Mouse (Mus musculus) heart, embryonic 10.5 days (tissue): ENCODE data around the gene Crcp. TPM values are rescaled to one million over a fixed set of nuclear protein-coding genes. Genes with fewer than 3 reads are reported as not detected.

Experiments used
- DNase-seq: peaks from one replicate; pipeline ENCODE4 v3.0.0-alpha.2; 2017; ENCODE audit warnings: low spot score
- H3K27ac ChIP-seq: fragments of 300-500 bp; sonication (generic); 2 replicates; pipeline ENCODE4 v1.5.1; 2016; ENCODE audit warnings: mild to moderate bottlenecking
- H3K27me3 ChIP-seq: fragments of 300-500 bp; sonication (generic); 2 replicates; pipeline ENCODE4 v1.6.1; 2016; ENCODE audit warnings: mild to moderate bottlenecking; ENCODE audit not compliant: poor library complexity, insufficient read depth, severe bottlenecking
- H3K36me3 ChIP-seq: fragments of 300-500 bp; sonication (generic); 2 replicates; pipeline ENCODE4 v1.6.1; 2016; ENCODE audit warnings: mild to moderate bottlenecking, moderate library complexity
- H3K4me1 ChIP-seq: fragments of 300-500 bp; sonication (generic); 2 replicates; pipeline ENCODE4 v1.6.1; 2016; ENCODE audit warnings: mild to moderate bottlenecking
- H3K4me3 ChIP-seq: fragments of 300-500 bp; sonication (generic); 2 replicates; pipeline ENCODE4 v1.5.1; 2016; ENCODE audit warnings: mild to moderate bottlenecking, moderate library complexity
- H3K9me3 ChIP-seq: fragments of 300-500 bp; sonication (generic); 2 replicates; pipeline ENCODE4 v1.6.1; 2016; ENCODE audit warnings: mild to moderate bottlenecking, moderate library complexity
- WGBS: fragments of 180-500 bp; shearing (Covaris S2); methylation state at CpG from one replicate; pipeline ENCODE4 v1.1.7; 2016; 5-methylcytosine and 5-hydroxymethylcytosine counted together
- polyA plus RNA-seq: library from polyadenylated mRNA; unstranded; fragments of >200 nt; fragmentation: Nextera tagmentation; extraction: Ambion mirVana; gene quantifications from 2 replicates; pipeline ENCODE4 v1.2.1, GENCODE M21; 2016

Gene Crcp
- polyA plus RNA-seq, 1 experiment from 2014 or later, result 39.9 TPM

GRCm38 (mm10) chr5:130007344-130007743 is 21.7 kb upstream of the Crcp start:
- Histone ChIP-seq H3K4me3 (no peak overlapping the region), H3K27ac (no peak overlapping the region), H3K27me3 (no peaks in the 10 kb centered on the region), H3K36me3 (peaks cover 21% of the 10 kb centered on the region), H3K4me1 (peaks cover 9% of the 10 kb centered on the region), H3K9me3 (peaks cover 11% of the 10 kb centered on the region)
- DNase-seq, result no peak
- 89% methylated on average over 1 of the region's 1 CpGs for whole genome bisulfite sequencing

GRCm38 (mm10) chr5:130008034-130008590 is 21.0 kb upstream of the Crcp start:
- peaks cover 11% of the 10 kb centered on the region for H3K9me3 ChIP-seq
- DNase-seq, result no peak
- H3K36me3 ChIP-seq, result peaks cover 28% of the 10 kb centered on the region
- H3K27ac ChIP-seq, result no peak overlapping the region
- peaks cover 2% of the 10 kb centered on the region for H3K4me1 ChIP-seq
- H3K27me3 ChIP-seq, result no peaks in the 10 kb centered on the region
- H3K4me3 ChIP-seq, result no peak overlapping the region
- 73% methylated on average over 6 of the region's 6 CpGs for WGBS

- Histone ChIP-seq H3K9me3 (peaks cover 11% of the 10 kb centered on the region), H3K4me1 (no peaks in the 10 kb centered on the region), H3K4me3 (no peak overlapping the region), H3K27me3 (no peaks in the 10 kb centered on the region), H3K36me3 (peaks cover 32% of the 10 kb centered on the region), H3K27ac (no peak overlapping the region)
- WGBS, result 85% methylated on average over 4 of the region's 4 CpGs
- no peak for DNase-seq
Observed at GRCm38 (mm10) chr5:130009784-130010183, 19.3 kb upstream of the Crcp start.

- 88% methylated on average over 5 of the region's 5 CpGs for WGBS
- H3K9me3 ChIP-seq, result peaks cover 11% of the 10 kb centered on the region
- no peak for DNase-seq
- no peak overlapping the region for H3K4me3 ChIP-seq
- no peak overlapping the region for H3K27ac ChIP-seq
- no peaks in the 10 kb centered on the region for H3K4me1 ChIP-seq
- no peaks in the 10 kb centered on the region for H3K27me3 ChIP-seq
- H3K36me3 ChIP-seq, result peaks cover 44% of the 10 kb centered on the region
Observed at GRCm38 (mm10) chr5:130010961-130011360, 18.1 kb upstream of the Crcp start.

- peaks cover 9% of the 10 kb centered on the region for H3K4me1 ChIP-seq
- H3K27ac ChIP-seq, result no peak overlapping the region
- peaks cover 11% of the 10 kb centered on the region for H3K9me3 ChIP-seq
- no peak for DNase-seq
- H3K4me3 ChIP-seq, result no peak overlapping the region
- no peaks in the 10 kb centered on the region for H3K27me3 ChIP-seq
- H3K36me3 ChIP-seq, result peaks cover 58% of the 10 kb centered on the region
- WGBS, result 95% methylated on average over 3 of the region's 3 CpGs
Observed at GRCm38 (mm10) chr5:130015104-130015503, 14.0 kb upstream of the Crcp start.

GRCm38 (mm10) chr5:130019461-130019860 is 9.6 kb upstream of the Crcp start:
- Histone ChIP-seq H3K27me3 (no peaks in the 10 kb centered on the region), H3K9me3 (no peaks in the 10 kb centered on the region), H3K4me3 (no peak overlapping the region), H3K27ac (no peak overlapping the region; the same call in 1 of the 2 replicates), H3K4me1 (peaks cover 28% of the 10 kb centered on the region), H3K36me3 (peaks cover 29% of the 10 kb centered on the region)
- DNase-seq, result no peak
- 47% methylated on average over 8 of the region's 8 CpGs for WGBS

- peaks cover 10% of the 10 kb centered on the region for H3K36me3 ChIP-seq
- no peak for DNase-seq
- 56% methylated on average over 5 of the region's 5 CpGs for WGBS
- H3K27me3 ChIP-seq, result no peaks in the 10 kb centered on the region
- H3K4me3 ChIP-seq, result no peak overlapping the region
- peaks cover 29% of the 10 kb centered on the region for H3K4me1 ChIP-seq
- no peaks in the 10 kb centered on the region for H3K9me3 ChIP-seq
- H3K27ac ChIP-seq, result peak overlapping the region; percentile 47
Observed at GRCm38 (mm10) chr5:130021361-130021966, 7.6 kb upstream of the Crcp start.

- Histone ChIP-seq H3K4me1 (peaks cover 29% of the 10 kb centered on the region), H3K27me3 (no peaks in the 10 kb centered on the region), H3K9me3 (no peaks in the 10 kb centered on the region), H3K4me3 (no peak overlapping the region), H3K36me3 (peaks cover 10% of the 10 kb centered on the region), H3K27ac (no peak overlapping the region)
- 80% methylated on average over 7 of the region's 7 CpGs for WGBS
- DNase-seq, result no peak
Observed at GRCm38 (mm10) chr5:130022366-130022765, 6.7 kb upstream of the Crcp start.

- Histone ChIP-seq H3K4me3 (peak overlapping the region; percentile 75), H3K27me3 (no peaks in the 10 kb centered on the region), H3K27ac (no peak overlapping the region), H3K36me3 (peaks cover 2% of the 10 kb centered on the region; the same call in 1 of the 2 replicates), H3K4me1 (peaks cover 29% of the 10 kb centered on the region), H3K9me3 (no peaks in the 10 kb centered on the region)
- no peak for DNase-seq
- WGBS, result 41% methylated on average over 12 of the region's 12 CpGs
Observed at GRCm38 (mm10) chr5:130023067-130023766, 5.9 kb upstream of the Crcp start.

GRCm38 (mm10) chr5:130023767-130024539 is 5.1 kb upstream of the Crcp start:
- Histone ChIP-seq H3K27ac (peak overlapping the region; percentile 82), H3K9me3 (no peaks in the 10 kb centered on the region), H3K4me3 (peak overlapping the region; percentile 75), H3K4me1 (peaks cover 29% of the 10 kb centered on the region), H3K36me3 (no peaks in the 10 kb centered on the region), H3K27me3 (no peaks in the 10 kb centered on the region)
- DNase-seq, result peak; percentile 94
- under 1% methylated on average over 32 of the region's 32 CpGs for WGBS

- H3K4me1 ChIP-seq, result peaks cover 14% of the 10 kb centered on the region
- no peak for DNase-seq
- WGBS, result 65% methylated on average over 5 of the region's 5 CpGs
- no peak overlapping the region for H3K27ac ChIP-seq
- H3K4me3 ChIP-seq, result no peak overlapping the region
- no peaks in the 10 kb centered on the region for H3K36me3 ChIP-seq
- no peaks in the 10 kb centered on the region for H3K27me3 ChIP-seq
- no peaks in the 10 kb centered on the region for H3K9me3 ChIP-seq
Observed at GRCm38 (mm10) chr5:130027134-130027533, 2.0 kb upstream of the Crcp start.

GRCm38 (mm10) chr5:130027696-130028095 is 1.4 kb upstream of the Crcp start:
- Histone ChIP-seq H3K4me3 (no peak overlapping the region), H3K36me3 (no peaks in the 10 kb centered on the region), H3K4me1 (peaks cover 14% of the 10 kb centered on the region), H3K27ac (no peak overlapping the region), H3K9me3 (no peaks in the 10 kb centered on the region), H3K27me3 (no peaks in the 10 kb centered on the region)
- DNase-seq, result no peak
- 86% methylated on average over 7 of the region's 7 CpGs for WGBS
